Mouse (Mus musculus): Measurements from ENCODE around the gene Cd36. TPM values are rescaled to one million over a fixed set of nuclear protein-coding genes. Genes with fewer than 3 reads are reported as not detected.
"Not testable (repeated sequence)": the region's sequence is repeated elsewhere in the genome, so short reads cannot be mapped to it uniquely, and the experiment has no call there.

Cd36 gene
- polyA plus RNA-seq, 1 experiment = 0.38 TPM

- TF ChIP-seq CTCF (IDR thresholded peaks at IDR 0.05; ENCODE audit: borderline replicate concordance, insufficient read depth, low read depth, low read length) = no peak
- TF ChIP-seq POLR2A (IDR thresholded peaks at IDR 0.05; ENCODE audit: borderline replicate concordance, insufficient read depth, low read length) = no peak
- H3K4me3 ChIP-seq (replicated peaks; ENCODE audit: insufficient read depth, low read depth, low read length) = no peak overlapping the region
- H3K27me3 ChIP-seq (ENCODE audit: control insufficient read depth, insufficient read depth, low read length) = no peaks in the 10 kb centered on the region
- no peak for DNase-seq
- no peaks in the 10 kb centered on the region for H3K4me1 ChIP-seq (ENCODE audit: control insufficient read depth, insufficient read depth, low read length)
- 88% methylated on average over 7 of the region's 7 CpGs for WGBS
- no peak overlapping the region for H3K27ac ChIP-seq (ENCODE audit: insufficient read depth, low read length)
Observed at GRCm38 (mm10) chr5:17904766-17905165, 16.2 kb upstream of the Cd36 start.

DNA sequence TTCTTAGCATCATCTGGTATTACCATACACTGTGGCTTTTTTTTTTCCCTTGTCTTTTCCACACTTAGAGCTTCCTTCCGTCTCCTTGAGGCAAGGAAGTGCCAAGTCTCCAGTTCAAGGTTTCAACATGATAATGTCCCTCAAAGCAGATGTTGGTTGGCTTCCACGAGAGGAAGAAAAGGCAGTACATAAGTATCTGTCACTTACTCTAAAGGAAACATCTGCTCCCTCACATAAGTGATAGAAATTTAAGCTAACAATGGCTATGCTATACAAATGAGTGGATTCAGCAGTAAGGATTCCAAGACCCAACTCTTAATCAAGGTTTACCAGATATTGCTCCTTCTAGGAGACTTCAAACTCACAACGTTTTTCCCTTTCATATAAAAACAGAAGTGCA lies 10.3 kb upstream of the Cd36 start:
- TF ChIP-seq CTCF (IDR thresholded peaks at IDR 0.05; ENCODE audit: borderline replicate concordance, insufficient read depth, low read depth, low read length) (no peak), POLR2A (IDR thresholded peaks at IDR 0.05; ENCODE audit: borderline replicate concordance, insufficient read depth, low read length) (no peak)
- no peaks in the 10 kb centered on the region for H3K4me1 ChIP-seq (ENCODE audit: control insufficient read depth, insufficient read depth, low read length)
- 60% methylated on average over 3 of the region's 3 CpGs for WGBS
- no peak for DNase-seq
- no peaks in the 10 kb centered on the region for H3K27me3 ChIP-seq (ENCODE audit: control insufficient read depth, insufficient read depth, low read length)
- H3K27ac ChIP-seq (ENCODE audit: insufficient read depth, low read length) = no peak overlapping the region
- no peak overlapping the region for H3K4me3 ChIP-seq (replicated peaks; ENCODE audit: insufficient read depth, low read depth, low read length)

DNA sequence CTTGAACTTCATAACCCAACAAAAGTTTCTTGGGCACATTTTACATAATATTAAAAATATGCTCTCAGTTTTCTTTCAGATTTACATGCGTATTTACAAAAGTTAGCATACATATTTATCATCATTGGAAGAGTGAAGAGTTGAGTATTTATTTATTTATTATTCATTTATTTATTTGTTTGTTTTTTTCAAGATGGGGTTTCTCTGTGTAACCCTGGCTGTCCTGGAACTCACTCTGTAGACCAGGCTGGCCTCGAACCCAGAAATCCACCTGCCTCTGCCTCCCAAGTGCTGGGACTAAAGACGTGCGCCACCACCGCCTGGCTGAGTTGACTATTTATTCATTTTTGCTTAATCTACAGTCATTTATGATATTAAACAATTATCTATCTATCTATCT lies 9.0 kb upstream of the Cd36 start:
- H3K27ac ChIP-seq (ENCODE audit: insufficient read depth, low read length); DNase-seq: not testable (repeated sequence)
- WGBS = 95% methylated on average over 5 of the region's 5 CpGs

DNA sequence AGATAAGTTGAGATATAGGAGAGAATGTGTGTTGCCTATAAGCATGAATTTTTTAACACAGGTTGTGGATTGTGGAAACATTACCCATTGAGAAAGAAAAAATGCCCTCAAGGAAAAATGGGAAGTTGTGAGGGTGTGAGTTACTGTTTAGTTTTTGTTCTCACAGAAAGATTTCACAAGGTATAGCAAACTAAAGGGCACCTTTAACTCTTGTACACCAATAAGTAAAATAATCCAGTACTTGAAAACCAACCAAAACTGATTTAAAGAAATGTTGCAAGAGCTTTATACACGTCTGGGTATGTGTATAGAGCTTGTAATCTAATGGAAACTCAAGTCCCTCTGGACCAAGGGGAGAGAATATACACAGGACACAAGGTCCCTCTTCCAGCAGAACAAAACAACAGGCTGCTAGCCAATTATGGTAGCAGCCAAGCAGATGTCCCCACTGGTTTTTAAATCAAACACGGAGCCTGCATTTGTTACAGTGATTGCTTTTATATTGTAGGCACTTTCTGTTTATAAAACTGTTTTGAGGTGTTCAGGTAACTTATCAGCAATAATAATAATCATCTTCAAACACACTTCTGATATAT lies 5.1 kb upstream of the Cd36 start:
- TF ChIP-seq CTCF (IDR thresholded peaks at IDR 0.05; ENCODE audit: borderline replicate concordance, insufficient read depth, low read depth, low read length) (no peak), POLR2A (IDR thresholded peaks at IDR 0.05; ENCODE audit: borderline replicate concordance, insufficient read depth, low read length) (no peak)
- H3K27me3 ChIP-seq (ENCODE audit: control insufficient read depth, insufficient read depth, low read length) = no peaks in the 10 kb centered on the region
- 12% methylated on average over 2 of the region's 2 CpGs for WGBS
- no peaks in the 10 kb centered on the region for H3K4me1 ChIP-seq (ENCODE audit: control insufficient read depth, insufficient read depth, low read length)
- H3K27ac ChIP-seq (ENCODE audit: insufficient read depth, low read length) = no peak overlapping the region
- DNase-seq = no peak
- no peak overlapping the region for H3K4me3 ChIP-seq (replicated peaks; ENCODE audit: insufficient read depth, low read depth, low read length)

More for the DNA sequence above, 9.0 kb upstream of the Cd36 start:
- not testable (repeated sequence) for H3K27me3 ChIP-seq (ENCODE audit: control insufficient read depth, insufficient read depth, low read length); H3K4me1 ChIP-seq (ENCODE audit: control insufficient read depth, insufficient read depth, low read length); H3K4me3 ChIP-seq (replicated peaks; ENCODE audit: insufficient read depth, low read depth, low read length)

DNA sequence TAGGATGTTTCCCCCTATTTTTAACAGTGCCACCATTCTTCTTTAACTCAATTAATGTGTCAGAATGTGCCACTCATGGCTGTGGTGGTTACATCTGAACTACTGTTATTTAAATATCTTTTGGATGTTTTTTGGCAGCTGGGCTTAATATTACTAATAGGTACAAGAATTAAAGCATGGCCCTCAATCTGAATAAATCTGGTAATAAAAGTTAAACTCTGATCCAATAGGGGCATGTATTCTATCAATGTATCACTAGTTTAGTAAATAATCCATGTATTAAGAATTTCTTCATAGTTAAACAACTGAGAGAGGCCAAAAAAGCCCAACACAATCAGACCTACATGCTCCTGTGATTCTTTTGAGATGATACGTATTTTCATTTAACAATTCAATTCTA lies 690 bp upstream of the Cd36 start:
- Histone ChIP-seq H3K4me1 (ENCODE audit: control insufficient read depth, insufficient read depth, low read length) (no peaks in the 10 kb centered on the region), H3K27ac (ENCODE audit: insufficient read depth, low read length) (no peak overlapping the region), H3K4me3 (replicated peaks; ENCODE audit: insufficient read depth, low read depth, low read length) (no peak overlapping the region), H3K27me3 (ENCODE audit: control insufficient read depth, insufficient read depth, low read length) (no peaks in the 10 kb centered on the region)
- no peak for DNase-seq
- whole genome bisulfite sequencing = 85% methylated on average over 1 of the region's 1 CpGs
- TF ChIP-seq CTCF (IDR thresholded peaks at IDR 0.05; ENCODE audit: borderline replicate concordance, insufficient read depth, low read depth, low read length) (no peak), POLR2A (IDR thresholded peaks at IDR 0.05; ENCODE audit: borderline replicate concordance, insufficient read depth, low read length) (no peak)

- H3K4me1 ChIP-seq (ENCODE audit: control insufficient read depth, insufficient read depth, low read length) = no peaks in the 10 kb centered on the region
- H3K27ac ChIP-seq (ENCODE audit: insufficient read depth, low read length) = no peak overlapping the region
- no peak for DNase-seq
- WGBS = 92% methylated on average over 3 of the region's 3 CpGs
- H3K27me3 ChIP-seq (ENCODE audit: control insufficient read depth, insufficient read depth, low read length) = no peaks in the 10 kb centered on the region
- H3K4me3 ChIP-seq (replicated peaks; ENCODE audit: insufficient read depth, low read depth, low read length) = no peak overlapping the region
- TF ChIP-seq CTCF (IDR thresholded peaks at IDR 0.05; ENCODE audit: borderline replicate concordance, insufficient read depth, low read depth, low read length) = no peak
- TF ChIP-seq POLR2A (IDR thresholded peaks at IDR 0.05; ENCODE audit: borderline replicate concordance, insufficient read depth, low read length) = no peak
Observed at GRCm38 (mm10) chr5:17886377-17886776, 2.2 kb downstream of the Cd36 start.

DNA sequence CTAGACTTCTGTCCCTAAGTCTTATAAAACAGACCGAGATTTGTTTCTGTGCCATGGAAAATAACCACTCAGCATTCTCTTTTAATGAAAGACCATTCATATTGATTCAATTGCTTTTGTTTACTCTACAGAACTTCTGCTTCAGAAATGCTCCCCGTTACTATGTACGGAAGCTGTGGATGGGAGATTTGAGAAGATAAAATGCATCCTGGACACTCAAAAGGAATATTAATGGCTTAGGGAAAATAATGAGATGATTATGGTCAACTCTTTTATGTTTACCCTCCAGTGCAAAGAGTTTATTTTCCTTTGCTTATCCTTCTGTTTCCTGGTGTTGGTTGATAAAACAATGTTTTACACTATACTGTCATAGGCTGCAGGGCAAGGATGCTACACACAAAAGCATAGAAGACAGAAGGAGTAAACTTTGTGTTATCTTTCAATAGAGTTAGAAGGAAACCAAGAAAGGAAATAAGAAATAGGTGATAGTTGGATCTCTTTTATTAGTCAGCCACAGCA lies 5.2 kb downstream of the Cd36 start:
- no peak overlapping the region for H3K4me3 ChIP-seq (replicated peaks; ENCODE audit: insufficient read depth, low read depth, low read length)
- no peak for TF ChIP-seq POLR2A (IDR thresholded peaks at IDR 0.05; ENCODE audit: borderline replicate concordance, insufficient read depth, low read length)
- no peak for DNase-seq
- no peaks in the 10 kb centered on the region for H3K4me1 ChIP-seq (ENCODE audit: control insufficient read depth, insufficient read depth, low read length)
- no peak overlapping the region for H3K27ac ChIP-seq (ENCODE audit: insufficient read depth, low read length)
- WGBS = 82% methylated on average over 3 of the region's 3 CpGs
- H3K27me3 ChIP-seq (ENCODE audit: control insufficient read depth, insufficient read depth, low read length) = no peaks in the 10 kb centered on the region

DNA sequence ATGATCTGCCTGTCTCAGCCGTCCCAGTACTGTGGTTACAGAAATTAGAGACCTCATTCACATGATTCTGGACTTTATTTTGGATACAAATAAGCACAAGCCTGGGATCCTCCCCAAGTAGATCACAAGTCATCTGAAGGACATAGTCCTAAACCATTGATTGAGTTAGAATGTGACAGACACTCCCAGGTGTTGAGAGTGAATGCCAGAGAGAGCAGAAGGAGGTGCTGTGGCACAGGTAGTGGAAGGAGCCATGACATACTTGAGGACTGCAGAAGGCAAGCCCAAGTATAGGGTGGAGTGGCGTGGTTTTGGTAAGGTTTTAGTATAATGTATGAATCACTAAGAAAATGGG lies 7.1 kb downstream of the Cd36 start:
- H3K27ac ChIP-seq (ENCODE audit: insufficient read depth, low read length) = no peak overlapping the region
- H3K4me1 ChIP-seq (ENCODE audit: control insufficient read depth, insufficient read depth, low read length) = no peaks in the 10 kb centered on the region
- no peak for TF ChIP-seq CTCF (IDR thresholded peaks at IDR 0.05; ENCODE audit: borderline replicate concordance, insufficient read depth, low read depth, low read length)
- no peak for TF ChIP-seq POLR2A (IDR thresholded peaks at IDR 0.05; ENCODE audit: borderline replicate concordance, insufficient read depth, low read length)
- H3K27me3 ChIP-seq (ENCODE audit: control insufficient read depth, insufficient read depth, low read length) = no peaks in the 10 kb centered on the region
- no peak overlapping the region for H3K4me3 ChIP-seq (replicated peaks; ENCODE audit: insufficient read depth, low read depth, low read length)
- WGBS = 79% methylated on average over 2 of the region's 2 CpGs
- DNase-seq = no peak
